ENCODE assay signal across 16 mouse cellular contexts in genomic region chr9:94659401-94660152, GRCm38 (mm10). TPM values are rescaled to one million over a fixed set of nuclear protein-coding genes. Genes with fewer than 3 reads are reported as not detected.
DNase-seq lines count a peak whose midpoint lies in the region; ATAC-seq and TF ChIP-seq lines count a peak whose summit lies in the region.
"Had no signal": no experiment of that assay in that cellular context is flagged by ENCODE, and none has a peak within 500 bp of the region (broad histone marks: within the 10 kb centered on the region; RNA-seq: fewer than 3 reads in every experiment).

No protein-coding gene starts in this region.

- H3K27ac ChIP-seq in forebrain, postnatal 0 days (ENCODE audit: low read depth, low read length) = peak overlapping the region; percentile 15; the same call in 1 of the 2 replicates
- H3K27ac ChIP-seq in forebrain, embryonic 11.5 days (ENCODE audit: low read depth, low read length) = no peak overlapping the region
- no peak overlapping the region for H3K27ac ChIP-seq in lung, embryonic 16.5 days (ENCODE audit: low read length)
- H3K27ac ChIP-seq in hindbrain, postnatal 0 days = no peak overlapping the region
- no peak overlapping the region for H3K27ac ChIP-seq in forebrain, embryonic 12.5 days
- H3K27ac ChIP-seq: embryonic facial prominence, embryonic 13.5 days; limb, embryonic 10.5 days had no signal

- peak; percentile 58 for DNase-seq in forebrain, postnatal 0 days
- DNase-seq in forebrain, embryonic 11.5 days (ENCODE audit: low spot score) = no peak
- peak; percentile 11 to 36 for DNase-seq in thymus, adult 18-20 months
- DNase-seq in c-Kit-positive CD71-positive TER-119-positive erythroid progenitor cells, embryonic 14.5 days (ENCODE audit: low spot score) = no peak
- DNase-seq in hindbrain, postnatal 0 days (ENCODE audit: low spot score) = no peak
- DNase-seq: adrenal gland, adult 2 months; B cell, adult 2 months; cerebellum, adult 18-20 months; layer of hippocampus, adult 9-11 months had no signal

- ATAC-seq in forebrain, postnatal 0 days = peak; percentile 73
- no peak for ATAC-seq in forebrain, embryonic 11.5 days (replicated peaks; ENCODE audit: low FRiP score)
- ATAC-seq in common myeloid progenitor, adult 5-6 weeks (replicated peaks; ENCODE audit: low read depth, poor library complexity, severe bottlenecking) = 0 out of 2 replicates have a peak, but pooled peaks have one; percentile 20
- peak; percentile 81 for ATAC-seq in lung, embryonic 16.5 days (ENCODE audit: low read depth)
- ATAC-seq in hindbrain, postnatal 0 days = no peak
- no peak for ATAC-seq in forebrain, embryonic 12.5 days (ENCODE audit: low FRiP score)
- ATAC-seq: inflammation-experienced regulatory T-cells, adult 6 months had no signal

- no peaks in the 10 kb centered on the region for H3K27me3 ChIP-seq in forebrain, postnatal 0 days (ENCODE audit: insufficient read depth, low read length)
- H3K27me3 ChIP-seq in forebrain, embryonic 11.5 days (ENCODE audit: control insufficient read depth, insufficient read depth, low read length) = no peaks in the 10 kb centered on the region
- no peaks in the 10 kb centered on the region for H3K27me3 ChIP-seq in lung, embryonic 16.5 days (ENCODE audit: control insufficient read depth, insufficient read depth, low read depth, low read length)
- H3K27me3 ChIP-seq in hindbrain, postnatal 0 days (ENCODE audit: insufficient read depth, low read length) = no peaks in the 10 kb centered on the region
- no peaks in the 10 kb centered on the region for H3K27me3 ChIP-seq in forebrain, embryonic 12.5 days
- H3K27me3 ChIP-seq: embryonic facial prominence, embryonic 13.5 days; heart, embryonic 12.5 days had no signal

- 46% methylated on average over 3 of the region's 3 CpGs for WGBS in forebrain, postnatal 0 days
- WGBS in forebrain, embryonic 11.5 days = 69% methylated on average over 3 of the region's 3 CpGs
- WGBS in lung, embryonic 16.5 days = 31% methylated on average over 3 of the region's 3 CpGs
- 64% methylated on average over 3 of the region's 3 CpGs for WGBS in hindbrain, postnatal 0 days
- 75% methylated on average over 3 of the region's 3 CpGs for WGBS in forebrain, embryonic 12.5 days

- no peak overlapping the region for H3K4me3 ChIP-seq in forebrain, postnatal 0 days (ENCODE audit: low read depth, low read length)
- H3K4me3 ChIP-seq in forebrain, embryonic 11.5 days (ENCODE audit: low read depth, low read length) = no peak overlapping the region
- H3K4me3 ChIP-seq in lung, embryonic 16.5 days (ENCODE audit: low read length) = no peak overlapping the region
- no peak overlapping the region for H3K4me3 ChIP-seq in hindbrain, postnatal 0 days (ENCODE audit: low read length)
- H3K4me3 ChIP-seq in forebrain, embryonic 12.5 days (replicated peaks) = no peak overlapping the region
- H3K4me3 ChIP-seq: embryonic facial prominence, embryonic 13.5 days; heart, embryonic 12.5 days; limb, embryonic 10.5 days had no signal

- no peak overlapping the region for H3K4me2 ChIP-seq in forebrain, postnatal 0 days (ENCODE audit: low read depth)
- H3K4me2 ChIP-seq in forebrain, embryonic 11.5 days (ENCODE audit: low read depth, low read length, severe bottlenecking) = no peak overlapping the region
- H3K4me2 ChIP-seq in lung, embryonic 16.5 days (ENCODE audit: low read depth, low read length) = no peak overlapping the region
- H3K4me2 ChIP-seq in hindbrain, postnatal 0 days (ENCODE audit: low read depth, low read length) = no peak overlapping the region
- no peak overlapping the region for H3K4me2 ChIP-seq in forebrain, embryonic 12.5 days
- H3K4me2 ChIP-seq: embryonic facial prominence, embryonic 13.5 days; heart, embryonic 12.5 days had no signal

- no peaks in the 10 kb centered on the region for H3K4me1 ChIP-seq in forebrain, postnatal 0 days (ENCODE audit: insufficient read depth)
- no peaks in the 10 kb centered on the region for H3K4me1 ChIP-seq in forebrain, embryonic 11.5 days (replicated peaks; ENCODE audit: control insufficient read depth, insufficient read depth, low read length)
- H3K4me1 ChIP-seq in lung, embryonic 16.5 days (replicated peaks; ENCODE audit: control insufficient read depth, insufficient read depth, low read length) = no peaks in the 10 kb centered on the region
- no peaks in the 10 kb centered on the region for H3K4me1 ChIP-seq in hindbrain, postnatal 0 days (ENCODE audit: insufficient read depth, low read length)
- peaks cover 7% of the 10 kb centered on the region for H3K4me1 ChIP-seq in forebrain, embryonic 12.5 days
- H3K4me1 ChIP-seq: embryonic facial prominence, embryonic 13.5 days; heart, embryonic 12.5 days; limb, embryonic 10.5 days had no signal

- H3K9ac ChIP-seq in forebrain, postnatal 0 days = no peak overlapping the region
- H3K9ac ChIP-seq in forebrain, embryonic 11.5 days (ENCODE audit: low read length) = no peak overlapping the region
- no peak overlapping the region for H3K9ac ChIP-seq in lung, embryonic 16.5 days (ENCODE audit: low read length)
- H3K9ac ChIP-seq in hindbrain, postnatal 0 days (replicated peaks; ENCODE audit: low read length) = no peak overlapping the region
- no peak overlapping the region for H3K9ac ChIP-seq in forebrain, embryonic 12.5 days
- H3K9ac ChIP-seq: embryonic facial prominence, embryonic 13.5 days; heart, embryonic 12.5 days had no signal

- H3K9me3 ChIP-seq in forebrain, postnatal 0 days (ENCODE audit: low read length) = 0 out of 2 replicates have a peak, but pooled peaks cover 4% of the 10 kb centered on the region
- no peaks in the 10 kb centered on the region for H3K9me3 ChIP-seq in forebrain, embryonic 11.5 days (ENCODE audit: control insufficient read depth, low read length)
- no peaks in the 10 kb centered on the region for H3K9me3 ChIP-seq in lung, embryonic 16.5 days (ENCODE audit: control insufficient read depth, low read length)
- H3K9me3 ChIP-seq in hindbrain, postnatal 0 days (ENCODE audit: low read length) = no peaks in the 10 kb centered on the region
- no peaks in the 10 kb centered on the region for H3K9me3 ChIP-seq in forebrain, embryonic 12.5 days
- H3K9me3 ChIP-seq: embryonic facial prominence, embryonic 13.5 days; limb, embryonic 10.5 days had no signal

- no peaks in the 10 kb centered on the region for H3K36me3 ChIP-seq in forebrain, postnatal 0 days (ENCODE audit: insufficient read depth)
- no peaks in the 10 kb centered on the region for H3K36me3 ChIP-seq in forebrain, embryonic 11.5 days (ENCODE audit: control insufficient read depth, insufficient read depth, low read length)
- no peaks in the 10 kb centered on the region for H3K36me3 ChIP-seq in lung, embryonic 16.5 days (ENCODE audit: control insufficient read depth, insufficient read depth, low read length)
- H3K36me3 ChIP-seq in hindbrain, postnatal 0 days (ENCODE audit: insufficient read depth, low read length) = no peaks in the 10 kb centered on the region
- H3K36me3 ChIP-seq in forebrain, embryonic 12.5 days (replicated peaks) = no peaks in the 10 kb centered on the region
- H3K36me3 ChIP-seq: embryonic facial prominence, embryonic 13.5 days; heart, embryonic 12.5 days; limb, embryonic 10.5 days had no signal

- TF ChIP-seq CTCF in forebrain, postnatal 0 days (IDR thresholded peaks at IDR 0.05; ENCODE audit: low read depth) = no peak
- no peak for TF ChIP-seq CTCF in hindbrain, postnatal 0 days (IDR thresholded peaks at IDR 0.05; ENCODE audit: low read depth)

RNA-seq across cellular contexts. Expression of gene Slc9a9, which starts 10.1 kb away (rescaled TPM):
- total RNA-seq in forebrain, postnatal 0 days (2014; rRNA removed) = 5.3 and 6.7 TPM in 2 replicates
- 3.3 and 4.8 TPM in 2 replicates for polyA plus RNA-seq in forebrain, postnatal 0 days (2015; fragmentation: Nextera tagmentation; extraction: Ambion mirVana)
- 1.6 and 2.0 TPM in 2 replicates for polyA plus RNA-seq in forebrain, embryonic 11.5 days (2014; fragmentation: Nextera tagmentation; extraction: Ambion mirVana)
- 13.7 and 15.9 TPM in 2 replicates for total RNA-seq in common myeloid progenitor, adult 5-6 weeks (2017)
- polyA plus RNA-seq in lung, embryonic 16.5 days (2015; fragmentation: Nextera tagmentation; extraction: Ambion mirVana) = 4.4 and 4.9 TPM in 2 replicates
- 5.1 and 6.6 TPM in 2 replicates for total RNA-seq in hindbrain, postnatal 0 days (2014; rRNA removed)
- 5.8 and 6.1 TPM in 2 replicates for polyA plus RNA-seq in hindbrain, postnatal 0 days (2015; fragmentation: Nextera tagmentation; extraction: Ambion mirVana)
- 2.5 and 2.8 TPM in 2 replicates for polyA plus RNA-seq in forebrain, embryonic 12.5 days (2016; fragmentation: Nextera tagmentation; extraction: Ambion mirVana)

Comparison
In these comparisons a context has a peak if more than half of its experiments do, and no peak if none do; other contexts are left out.
1. ATAC-seq: peak in forebrain, postnatal 0 days (single experiment), common myeloid progenitor, adult 5-6 weeks (single experiment) and lung, embryonic 16.5 days (single experiment); none in forebrain, embryonic 11.5 days (single experiment), hindbrain, postnatal 0 days (single experiment) and forebrain, embryonic 12.5 days (single experiment).
2. DNase-seq: peak in forebrain, postnatal 0 days (single experiment) and thymus, adult 18-20 months (2 of 2); none in forebrain, embryonic 11.5 days (single experiment), c-Kit-positive CD71-positive TER-119-positive erythroid progenitor cells, embryonic 14.5 days (single experiment) and hindbrain, postnatal 0 days (single experiment).